Mouse (Mus musculus) ES-E14 (cell line): ENCODE measurements around the gene Tmem120b.

Source experiments
- HCFC1 ChIP-seq: IDR thresholded peaks from 2 replicates; pipeline ENCODE4 v1.6.1; 2012; ENCODE audit warnings: low read length, inconsistent platforms, borderline replicate concordance; ENCODE audit not compliant: insufficient read depth
- ZC3H11A ChIP-seq: IDR thresholded peaks from 2 replicates; pipeline ENCODE4 v1.6.1; 2012; ENCODE audit warnings: low read depth, mild to moderate bottlenecking, inconsistent platforms, low read length, borderline replicate concordance
- ZNF384 ChIP-seq: IDR thresholded peaks from 2 replicates; pipeline ENCODE4 v1.6.1; 2012; ENCODE audit warnings: low read depth, low read length, inconsistent platforms

GRCm38 (mm10) chr5:123040796-123041195 lies 27.4 kb upstream of the Tmem120b start:
- TF ChIP-seq ZNF384 (no peak), HCFC1 (no peak), ZC3H11A (no peak)
